Mouse (Mus musculus): ENCODE results near the gene Myof. TPM values are rescaled to one million over a fixed set of nuclear protein-coding genes. Genes with fewer than 3 reads are reported as not detected.

The Myof gene
- polyA plus RNA-seq, 1 experiment from 2014 or later = 6.9 TPM

DNA sequence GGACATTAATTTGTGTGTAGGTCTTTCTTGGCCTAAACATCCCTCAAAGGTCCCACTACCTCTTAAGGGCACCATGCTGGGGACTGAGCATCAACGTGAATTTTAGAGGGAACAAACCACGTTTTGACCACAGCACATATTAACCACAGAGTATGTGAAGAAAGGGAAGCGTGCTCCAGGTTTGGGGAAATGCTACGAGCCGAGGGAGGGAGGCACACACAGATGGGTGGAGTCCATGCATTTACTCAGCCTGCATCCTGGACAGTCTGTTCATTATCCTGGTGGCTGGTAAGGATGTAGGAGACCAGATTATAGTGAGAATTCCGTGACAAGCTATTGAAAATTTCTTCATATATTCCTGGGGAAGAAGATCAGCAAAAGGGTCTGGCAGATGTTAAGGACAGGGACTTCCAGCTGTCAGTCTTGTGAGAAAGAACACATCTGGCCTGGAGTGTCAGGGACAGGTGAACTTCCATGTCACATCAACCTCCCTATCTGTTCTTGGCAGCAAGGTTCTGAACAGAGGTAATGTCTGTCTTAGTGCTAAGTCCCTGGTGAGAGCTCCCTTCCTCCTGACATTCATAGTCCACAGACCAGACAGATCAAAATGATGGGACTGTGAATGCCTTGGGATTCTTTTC lies 166.7 kb downstream of the Myof start:
- Histone ChIP-seq H3K27ac (no peak overlapping the region), H3K36me3 (no peaks in the 10 kb centered on the region), H3K4me1 (peaks cover 9% of the 10 kb centered on the region), H3K4me2 (replicated peaks) (no peak overlapping the region), H3K27me3 (peaks cover 59% of the 10 kb centered on the region), H3K4me3 (no peak overlapping the region), H3K9ac (no peak overlapping the region), H3K9me3 (replicated peaks) (no peaks in the 10 kb centered on the region)
- WGBS = 55% methylated on average over 6 of the region's 6 CpGs
- no peak for ATAC-seq (ENCODE audit: low FRiP score)

GRCm38 (mm10) chr19:37873499-37873898 lies 169.9 kb downstream of the Myof start:
- WGBS = 88% methylated on average over 1 of the region's 1 CpGs
- ATAC-seq (ENCODE audit: low FRiP score) = no peak
- H3K27me3 ChIP-seq = peaks cover 30% of the 10 kb centered on the region
- no peak overlapping the region for H3K4me2 ChIP-seq (replicated peaks)
- H3K9ac ChIP-seq = no peak overlapping the region
- H3K4me3 ChIP-seq = no peak overlapping the region
- H3K27ac ChIP-seq = no peak overlapping the region
- no peaks in the 10 kb centered on the region for H3K9me3 ChIP-seq (replicated peaks)
- H3K4me1 ChIP-seq = peaks cover 6% of the 10 kb centered on the region
- H3K36me3 ChIP-seq = no peaks in the 10 kb centered on the region

GRCm38 (mm10) chr19:37867592-37867991 lies 175.8 kb downstream of the Myof start:
- Histone ChIP-seq H3K36me3 (no peaks in the 10 kb centered on the region), H3K9ac (no peak overlapping the region), H3K4me3 (no peak overlapping the region), H3K9me3 (replicated peaks) (no peaks in the 10 kb centered on the region), H3K27ac (no peak overlapping the region), H3K27me3 (no peaks in the 10 kb centered on the region), H3K4me1 (no peaks in the 10 kb centered on the region), H3K4me2 (replicated peaks) (no peak overlapping the region)
- ATAC-seq (ENCODE audit: low FRiP score) = no peak
- WGBS = 57% methylated on average over 3 of the region's 3 CpGs

DNA sequence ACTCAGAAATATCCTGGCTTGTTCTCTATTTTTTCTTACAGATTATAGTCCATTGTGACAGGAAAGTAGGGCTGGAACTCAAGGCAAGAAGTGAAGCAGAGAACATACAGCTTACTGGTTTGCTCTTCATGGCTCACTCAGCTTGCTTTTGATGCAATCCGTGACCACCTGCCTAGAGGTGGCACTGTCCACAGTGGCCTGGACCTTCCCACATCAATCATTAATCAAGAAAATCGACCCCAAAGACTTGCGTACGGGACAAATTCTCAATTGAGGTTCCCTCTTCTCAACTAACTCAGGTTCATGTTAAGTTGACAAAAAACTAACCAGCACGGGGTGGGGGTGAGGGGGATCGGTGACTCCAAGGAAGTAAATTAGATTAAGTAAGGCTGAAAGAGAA lies 176.4 kb downstream of the Myof start:
- Histone ChIP-seq H3K9ac (no peak overlapping the region), H3K9me3 (replicated peaks) (no peaks in the 10 kb centered on the region), H3K4me3 (no peak overlapping the region), H3K4me2 (replicated peaks) (no peak overlapping the region), H3K36me3 (no peaks in the 10 kb centered on the region), H3K27ac (no peak overlapping the region), H3K4me1 (no peaks in the 10 kb centered on the region), H3K27me3 (no peaks in the 10 kb centered on the region)
- no peak for ATAC-seq (ENCODE audit: low FRiP score)
- 88% methylated on average over 6 of the region's 6 CpGs for WGBS

DNA sequence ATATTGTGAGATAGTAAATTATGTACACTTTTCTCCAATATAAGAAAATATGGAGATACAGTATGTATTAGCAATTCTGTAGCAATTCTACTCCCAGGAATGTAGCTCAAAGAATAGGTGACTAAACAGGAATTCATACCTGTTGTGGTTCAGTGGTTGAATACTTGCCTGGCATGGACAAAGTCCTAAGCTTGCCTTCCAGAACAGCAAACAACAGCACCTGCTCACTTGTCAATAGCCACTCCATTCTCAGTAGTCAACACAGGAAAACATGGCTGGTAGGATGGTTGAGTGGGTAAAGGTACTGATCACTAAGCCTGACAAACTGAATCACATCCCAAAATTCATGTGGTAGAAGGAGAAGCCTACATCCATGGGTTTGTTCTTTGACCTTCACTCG lies 182.2 kb downstream of the Myof start:
- Histone ChIP-seq H3K4me1 (no peaks in the 10 kb centered on the region), H3K4me3 (no peak overlapping the region), H3K36me3 (no peaks in the 10 kb centered on the region), H3K4me2 (replicated peaks) (no peak overlapping the region), H3K27ac (no peak overlapping the region), H3K9ac (no peak overlapping the region), H3K27me3 (no peaks in the 10 kb centered on the region), H3K9me3 (replicated peaks) (no peaks in the 10 kb centered on the region)
- 83% methylated on average over 1 of the region's 1 CpGs for WGBS
- no peak for ATAC-seq (ENCODE audit: low FRiP score)

DNA sequence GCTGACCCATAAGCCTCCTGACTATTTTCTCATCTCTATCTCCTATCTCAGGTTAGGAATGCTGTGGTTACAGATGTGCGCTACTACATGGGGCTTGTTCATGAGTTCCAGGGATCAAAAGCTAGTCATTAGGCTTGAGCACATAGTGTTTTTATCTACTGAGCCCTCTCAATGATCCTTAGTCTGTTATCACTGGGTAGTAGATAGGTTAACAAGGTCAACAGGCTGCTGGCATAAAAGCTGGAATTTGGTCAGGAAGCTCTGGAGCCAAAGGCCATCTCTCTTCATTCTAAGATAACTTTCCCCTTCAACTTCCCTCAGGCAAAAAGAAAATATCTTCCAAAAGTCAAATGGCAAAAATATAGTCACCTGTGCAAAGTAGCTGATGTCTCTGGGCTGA lies 183.1 kb downstream of the Myof start:
- Histone ChIP-seq H3K4me2 (replicated peaks) (no peak overlapping the region), H3K4me1 (no peaks in the 10 kb centered on the region), H3K27ac (no peak overlapping the region), H3K27me3 (no peaks in the 10 kb centered on the region), H3K9ac (no peak overlapping the region), H3K36me3 (no peaks in the 10 kb centered on the region), H3K4me3 (no peak overlapping the region), H3K9me3 (replicated peaks) (no peaks in the 10 kb centered on the region)
- ATAC-seq (ENCODE audit: low FRiP score) = no peak
- WGBS = 92% methylated on average over 1 of the region's 1 CpGs

- Histone ChIP-seq H3K4me3 (no peak overlapping the region), H3K9me3 (replicated peaks) (no peaks in the 10 kb centered on the region), H3K4me2 (replicated peaks) (no peak overlapping the region), H3K36me3 (no peaks in the 10 kb centered on the region), H3K4me1 (no peaks in the 10 kb centered on the region), H3K27ac (no peak overlapping the region), H3K27me3 (no peaks in the 10 kb centered on the region), H3K9ac (no peak overlapping the region)
- 48% methylated on average over 7 of the region's 7 CpGs for whole genome bisulfite sequencing
- ATAC-seq (ENCODE audit: low FRiP score) = no peak
These were observed 184.8 kb downstream of the Myof start for GRCm38 (mm10) chr19:37858406-37859081.

DNA sequence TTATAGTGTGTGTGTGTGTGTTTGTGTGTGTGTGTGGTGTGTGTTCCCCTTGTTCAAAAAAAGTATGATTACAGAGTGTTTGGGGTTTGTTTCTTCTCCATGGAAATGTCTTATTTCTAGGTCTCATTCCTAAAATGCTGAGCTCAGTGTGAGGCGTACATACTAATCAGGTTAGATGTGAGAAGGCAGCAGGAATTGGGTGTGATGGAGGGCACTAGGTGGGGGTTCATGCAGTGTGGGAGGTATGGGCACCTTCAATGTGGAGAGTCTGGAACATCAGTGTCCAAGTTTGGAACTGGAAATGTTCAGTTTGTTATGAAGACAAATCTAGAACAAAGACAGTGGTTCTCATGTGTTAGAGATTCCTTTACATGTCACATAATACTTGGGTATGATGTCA lies 191.3 kb downstream of the Myof start:
- Histone ChIP-seq H3K4me3 (no peak overlapping the region), H3K9ac (no peak overlapping the region), H3K9me3 (replicated peaks) (no peaks in the 10 kb centered on the region), H3K27me3 (no peaks in the 10 kb centered on the region), H3K27ac (no peak overlapping the region; the same call in 1 of the 2 replicates), H3K36me3 (no peaks in the 10 kb centered on the region), H3K4me1 (no peaks in the 10 kb centered on the region), H3K4me2 (replicated peaks) (no peak overlapping the region)
- no peak for ATAC-seq (ENCODE audit: low FRiP score)
- WGBS = 86% methylated on average over 1 of the region's 1 CpGs

DNA sequence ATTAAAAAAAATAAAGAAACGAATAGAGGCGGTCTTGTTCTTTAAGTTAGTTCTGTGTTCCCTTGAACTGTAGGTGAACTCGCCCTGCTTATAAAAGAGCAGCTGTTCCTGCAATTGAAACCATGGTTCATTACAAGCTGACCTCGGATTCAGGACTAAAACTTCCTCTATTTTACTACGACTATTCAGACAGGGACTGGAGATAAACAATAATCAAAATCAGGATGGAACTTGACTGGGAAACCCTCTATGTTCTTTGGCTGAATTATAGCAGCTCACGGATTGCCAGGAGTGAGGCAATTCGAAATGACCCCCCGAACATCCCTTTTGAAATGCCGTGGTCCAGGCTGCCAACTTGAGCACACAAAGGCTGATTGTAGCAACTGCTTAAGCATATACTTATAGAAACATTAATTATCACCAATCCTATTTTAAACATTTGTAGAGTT lies 191.8 kb downstream of the Myof start:
- no peak for ATAC-seq (ENCODE audit: low FRiP score)
- WGBS = 60% methylated on average over 9 of the region's 9 CpGs

More for the DNA sequence above, 191.8 kb downstream of the Myof start:
- no peak overlapping the region for H3K9ac ChIP-seq
- H3K27me3 ChIP-seq = no peaks in the 10 kb centered on the region
- H3K4me2 ChIP-seq (replicated peaks) = no peak overlapping the region
- H3K9me3 ChIP-seq (replicated peaks) = no peaks in the 10 kb centered on the region
- no peaks in the 10 kb centered on the region for H3K36me3 ChIP-seq
- no peaks in the 10 kb centered on the region for H3K4me1 ChIP-seq
- no peak overlapping the region; the same call in 1 of the 2 replicates for H3K27ac ChIP-seq
- H3K4me3 ChIP-seq = no peak overlapping the region

Other genes starting within 250 kb of the Myof start
- 26.8 TPM in 2 replicates for gene Cep55, start 11.4 kb upstream of the Myof start, polyA plus RNA-seq (2016; fragmentation: Nextera tagmentation; extraction: Ambion mirVana)
- gene Ffar4, start 53.5 kb upstream of the Myof start, polyA plus RNA-seq (2016; fragmentation: Nextera tagmentation; extraction: Ambion mirVana) = not detected in 2 replicates
- 1.4 and 1.9 TPM in 2 replicates for gene Rbp4, start 81.7 kb upstream of the Myof start, polyA plus RNA-seq (2016; fragmentation: Nextera tagmentation; extraction: Ambion mirVana)
- 0.14 and 0.33 TPM in 2 replicates for gene Pde6c, start 89.2 kb upstream of the Myof start, polyA plus RNA-seq (2016; fragmentation: Nextera tagmentation; extraction: Ambion mirVana)
- gene Fra10ac1, start 180.6 kb upstream of the Myof start, polyA plus RNA-seq (2016; fragmentation: Nextera tagmentation; extraction: Ambion mirVana) = 52.7 and 55.2 TPM in 2 replicates
- 5.2 and 5.5 TPM in 2 replicates for gene Lgi1, start 221.0 kb upstream of the Myof start, polyA plus RNA-seq (2016; fragmentation: Nextera tagmentation; extraction: Ambion mirVana)

Data from hindbrain, embryonic 12.5 days (tissue).